Mouse (Mus musculus): ENCODE data around the gene Ccnb1.
"Not testable (repeated sequence)": the region's sequence is repeated elsewhere in the genome, so short reads cannot be mapped to it uniquely, and the experiment has no call there.

Gene Ccnb1

GRCm38 (mm10) chr13:100775252-100776055 is 10.9 kb downstream of the Ccnb1 start, which contains the start of gene Cenph:
Gene Cenph (minus strand): TSS chr13:100775899.
- CTCF ChIA-PET, result no interaction called here

- CTCF ChIA-PET, result no interaction called here
Measured at GRCm38 (mm10) chr13:100774704-100775103, 11.7 kb downstream of the Ccnb1 start.

DNA sequence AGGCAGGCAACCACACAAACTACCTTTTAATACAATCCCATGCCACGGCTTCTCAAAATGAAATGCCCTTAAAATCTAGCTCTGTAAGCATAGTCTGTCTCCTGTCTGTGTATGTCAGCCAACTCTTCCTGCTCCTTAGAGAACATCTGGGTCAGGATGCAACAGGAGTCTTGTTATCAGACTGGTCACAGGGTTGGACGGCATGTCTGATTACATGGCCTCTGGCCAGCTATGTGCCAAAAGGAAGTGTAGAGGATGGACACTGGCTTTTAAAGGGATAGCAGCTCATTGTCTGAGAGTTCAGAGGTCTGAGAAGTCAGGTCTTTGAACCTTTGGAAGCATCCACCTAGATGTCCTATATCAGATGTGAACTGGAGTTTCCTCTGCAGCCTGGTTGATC is 31.0 kb downstream of the Ccnb1 start:
- CTCF ChIA-PET, result interaction anchor here (0.6 kb wide), 1 partner anchor 8 kb away, joined by 3 read pairs; no protein-coding TSS in a partner anchor

DNA sequence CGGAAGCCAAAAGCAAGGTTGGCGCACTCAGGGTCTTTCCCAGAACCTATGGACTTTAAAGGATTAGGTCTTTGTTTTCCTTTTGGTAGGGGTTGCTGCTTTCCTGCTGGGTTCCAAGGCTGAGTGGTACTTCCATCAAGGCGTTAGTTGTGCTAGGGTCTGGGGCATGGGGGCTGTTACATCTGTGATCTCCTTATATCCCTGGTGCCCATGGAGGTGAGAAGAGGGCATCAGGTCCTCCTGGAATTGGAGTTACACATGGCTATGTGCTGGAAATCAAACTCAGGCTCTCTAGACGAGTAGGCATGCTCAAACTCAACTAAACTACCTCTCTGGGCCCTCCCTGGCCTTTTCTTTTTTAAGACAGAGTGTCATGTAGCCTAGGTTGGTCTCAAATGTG is 32.2 kb downstream of the Ccnb1 start:
- CTCF ChIA-PET, result no interaction called here

DNA sequence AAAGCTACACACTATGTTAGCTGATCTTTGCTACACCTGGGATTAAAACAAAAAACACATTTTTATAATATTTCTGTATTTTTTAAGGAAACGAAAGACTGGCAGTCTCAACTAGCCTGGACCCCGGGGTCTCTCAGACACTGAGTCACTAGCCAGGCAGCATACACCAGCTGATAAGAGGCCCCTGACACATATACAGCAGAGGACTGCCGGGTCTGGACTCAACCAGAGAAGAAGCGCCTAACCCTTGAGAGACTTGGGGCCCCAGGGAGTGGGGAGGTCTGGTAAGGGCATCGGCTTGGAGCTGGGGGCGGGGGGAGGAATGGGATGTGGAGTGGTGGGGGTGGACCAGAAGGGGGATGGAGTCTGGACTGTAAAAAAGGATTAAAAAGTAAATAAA is 33.4 kb downstream of the Ccnb1 start:
- CTCF ChIA-PET, result no interaction called here

- CTCF ChIA-PET, result no interaction called here
Measured at GRCm38 (mm10) chr13:100752529-100752928, 33.8 kb downstream of the Ccnb1 start.

GRCm38 (mm10) chr13:100751402-100751801 is 35.0 kb downstream of the Ccnb1 start:
- CTCF ChIA-PET, result no interaction called here

- CTCF ChIA-PET, result no interaction called here
Measured at GRCm38 (mm10) chr13:100750799-100751198, 35.6 kb downstream of the Ccnb1 start.

- CTCF ChIA-PET, result no interaction called here
Measured at GRCm38 (mm10) chr13:100748638-100749037, 37.7 kb downstream of the Ccnb1 start.

DNA sequence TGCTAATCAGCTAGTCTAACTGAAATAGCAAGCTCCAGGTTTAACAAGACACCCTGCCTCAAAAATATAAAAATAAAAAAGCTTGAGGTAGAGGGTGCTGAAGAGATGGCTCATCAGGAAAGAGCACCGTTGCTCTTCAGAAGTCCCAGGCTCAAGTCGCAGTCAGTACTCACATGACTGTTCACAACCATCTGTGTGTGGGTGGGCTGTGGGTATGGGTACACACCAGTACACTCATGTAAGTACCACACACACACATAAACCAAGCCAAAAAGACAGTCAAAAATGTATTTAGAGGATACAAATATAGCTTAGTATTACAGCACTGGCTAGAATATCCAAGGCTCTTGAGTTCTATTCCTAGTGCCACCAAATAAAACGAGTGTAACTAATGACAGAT is 40.3 kb downstream of the Ccnb1 start:
- CTCF ChIA-PET, result no interaction called here

DNA sequence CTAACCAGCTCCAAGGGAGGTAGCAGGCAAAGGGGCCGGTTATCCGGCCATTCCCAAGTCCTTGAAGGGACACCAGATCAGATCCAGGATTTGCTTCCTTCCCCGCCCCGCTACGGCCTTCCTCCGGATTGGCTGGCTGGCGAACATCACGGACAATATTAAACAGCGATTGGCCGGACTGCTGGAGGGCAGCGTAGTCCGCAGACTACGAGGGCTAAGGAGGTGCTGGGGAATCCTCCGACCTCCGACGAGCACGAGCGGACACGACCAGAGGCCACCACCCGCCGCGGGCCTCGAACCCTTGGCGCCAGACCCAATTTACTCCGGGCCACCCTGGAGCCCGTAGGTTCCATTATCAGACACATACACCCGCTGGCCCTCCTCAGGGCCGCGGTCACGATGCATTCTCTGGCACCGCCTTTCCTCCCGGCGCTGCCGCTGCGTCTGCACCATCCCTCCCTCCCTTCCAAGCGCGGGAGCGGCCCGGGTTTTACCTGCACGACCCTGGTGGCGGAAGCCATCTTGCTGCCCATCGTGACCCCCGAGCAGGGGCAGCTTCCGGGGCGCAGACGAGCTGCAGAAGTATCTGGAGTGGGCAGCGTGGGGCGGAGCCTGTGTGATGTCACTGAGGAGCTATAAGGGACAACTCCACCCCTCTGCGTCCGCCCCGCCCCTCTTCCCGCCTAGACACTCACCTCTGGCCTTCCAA is 42.2 kb downstream of the Ccnb1 start, which contains the start of gene Mrps36:
Mrps36 (minus strand) TSS at position 624 of the 709 bp plus-strand sequence.
- CTCF ChIA-PET, result no interaction called here

DNA sequence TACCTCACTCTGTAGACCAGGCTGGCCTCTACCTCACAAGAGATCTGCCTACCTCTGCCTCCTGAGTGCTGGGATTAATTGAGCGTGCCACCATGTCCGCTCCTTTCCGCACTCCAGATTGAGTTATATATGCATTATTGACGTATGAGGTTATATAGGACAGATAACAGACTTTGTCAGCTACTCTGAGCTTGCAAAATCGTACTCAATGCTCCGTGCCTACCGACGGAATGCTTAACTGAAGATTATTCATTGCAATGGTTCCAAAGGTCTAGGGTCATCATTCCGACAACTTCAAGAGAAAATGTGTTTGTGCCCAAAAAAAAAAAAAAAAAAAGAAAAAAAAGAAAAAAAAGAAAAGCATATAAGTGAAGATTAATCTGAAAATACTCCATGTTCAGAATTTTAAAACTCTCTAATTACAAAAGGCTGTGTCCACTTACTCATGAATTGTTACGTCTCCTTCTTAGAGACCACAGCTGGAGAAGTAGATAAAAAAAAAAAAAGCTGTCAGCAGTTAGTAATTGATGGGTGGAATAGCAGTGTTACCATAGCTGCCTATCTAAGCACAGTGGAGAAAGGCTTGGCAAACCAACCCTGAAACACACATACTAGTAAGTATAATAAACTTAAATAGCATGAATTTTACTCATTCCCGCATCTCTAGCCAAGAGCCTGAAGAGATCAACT is 42.9 kb downstream of the Ccnb1 start:
- CTCF ChIA-PET, result interaction anchor here (0.6 to 0.8 kb wide), 2 partner anchors 19 to 1650 kb away, joined by 3 to 4 read pairs; no protein-coding TSS in a partner anchor

DNA sequence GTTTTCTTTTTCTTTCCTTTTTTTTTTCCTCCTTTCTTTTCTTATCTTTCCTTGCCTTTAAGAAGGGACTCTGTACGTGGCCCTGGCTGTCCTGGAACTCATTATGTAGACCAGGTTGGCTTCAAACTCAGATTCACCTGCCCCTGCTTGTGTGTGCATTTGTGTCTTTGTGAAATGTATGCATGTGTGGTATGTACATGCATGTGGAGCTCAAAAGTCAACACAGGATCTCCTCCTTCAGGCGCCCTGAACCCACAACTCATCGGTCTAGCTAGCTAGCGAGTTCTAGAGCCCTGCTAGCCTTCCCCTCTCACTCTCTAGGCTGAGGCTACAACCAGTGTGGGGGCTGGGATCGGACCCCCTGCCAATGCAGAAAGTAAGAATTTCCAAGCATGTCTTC is 43.5 kb downstream of the Ccnb1 start:
- CTCF ChIA-PET, result interaction anchor here (0.8 kb wide), 1 partner anchor 19 kb away, joined by 3 read pairs; no protein-coding TSS in a partner anchor

DNA sequence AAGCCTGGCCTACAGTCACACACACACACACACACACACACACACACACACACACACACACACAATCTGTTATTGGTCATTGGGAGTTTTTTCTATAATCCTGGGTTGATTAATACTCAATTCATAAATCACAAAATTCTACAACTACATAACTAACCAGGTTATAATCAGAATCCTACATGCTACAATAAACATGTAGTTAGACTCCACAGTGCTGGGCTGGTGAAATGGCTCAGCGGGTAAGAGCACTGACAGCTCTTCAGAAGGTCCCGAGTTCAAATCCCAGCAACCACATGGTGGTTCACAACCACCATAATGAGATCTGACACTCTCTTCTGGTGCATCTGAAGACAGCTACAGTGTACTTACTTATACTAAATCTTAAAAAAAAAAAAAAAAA is 53.6 kb downstream of the Ccnb1 start:
- CTCF ChIA-PET, result no interaction called here

GRCm38 (mm10) chr13:100731462-100732046 is 54.8 kb downstream of the Ccnb1 start:
- CTCF ChIA-PET, result not testable (repeated sequence)

DNA sequence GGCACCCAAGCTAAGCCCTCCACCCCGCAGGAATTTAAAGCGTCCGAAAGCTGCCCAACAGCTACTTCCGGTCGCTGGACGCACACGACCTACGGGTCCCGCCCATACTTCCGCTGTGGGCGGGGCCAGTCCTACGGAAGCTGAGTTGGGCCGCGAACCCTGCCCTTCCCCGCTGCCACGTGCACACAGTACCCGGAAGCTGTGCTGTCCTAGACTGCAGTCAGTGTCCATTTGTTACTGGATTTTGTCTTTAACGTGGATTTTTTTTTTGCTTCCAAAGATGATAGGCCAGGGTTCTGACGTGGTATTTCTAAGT is 55.6 kb downstream of the Ccnb1 start, which contains the start of gene Cdk7:
Cdk7 (minus strand) TSS at position 79 of the 316 bp plus-strand sequence.
- CTCF ChIA-PET, result no interaction called here

DNA sequence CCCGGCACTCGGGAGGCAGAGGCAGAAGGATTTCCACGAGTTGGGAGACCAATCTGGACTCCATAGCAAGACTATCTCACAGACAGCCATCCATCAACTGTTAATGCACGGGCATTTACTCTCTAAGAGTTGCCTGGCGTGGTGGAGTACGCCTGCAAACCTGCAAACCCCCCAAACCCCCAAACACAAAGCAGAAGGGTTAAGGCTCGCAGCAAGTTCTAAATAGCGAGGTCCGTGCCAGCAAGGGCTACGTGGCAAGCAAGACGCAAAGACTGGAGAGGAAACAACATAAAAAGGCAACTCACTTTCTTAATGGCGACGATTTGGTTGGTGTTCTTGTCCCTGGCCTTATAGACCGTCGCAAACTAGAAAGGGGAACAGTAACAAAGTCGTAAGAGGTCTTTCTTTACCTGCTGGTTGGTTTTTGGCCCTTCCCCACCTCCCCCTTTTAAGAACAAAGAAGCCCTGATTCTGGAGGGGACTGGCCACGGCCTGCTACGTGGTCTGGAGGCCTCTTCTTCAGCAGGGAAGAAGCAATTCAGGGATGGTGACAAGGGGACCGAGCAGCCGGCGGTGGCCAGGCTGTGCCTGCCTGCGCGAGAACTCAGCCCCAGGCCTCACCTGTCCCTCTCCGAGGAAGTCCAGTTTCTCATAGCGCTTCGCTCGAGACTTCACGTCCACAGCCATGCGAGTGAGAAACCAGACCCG is 56.1 kb downstream of the Ccnb1 start:
- CTCF ChIA-PET, result no interaction called here
